Mouse (Mus musculus): Measurements from ENCODE around the gene Gabarap. TPM values are rescaled to one million over a fixed set of nuclear protein-coding genes. Genes with fewer than 3 reads are reported as not detected.
"Not testable (repeated sequence)": the region's sequence is repeated elsewhere in the genome, so short reads cannot be mapped to it uniquely, and the experiment has no call there.

Gabarap gene
- polyA plus RNA-seq, 1 experiment from 2014 or later = 626 TPM

GRCm38 (mm10) chr11:70015677-70016076 is 24.7 kb downstream of the Gabarap start:
- no peak for TF ChIP-seq CTCF (IDR thresholded peaks at IDR 0.05; ENCODE audit: low read depth)
- Histone ChIP-seq H3K27me3 (ENCODE audit: insufficient read depth, low read length) (no peaks in the 10 kb centered on the region), H3K9ac (ENCODE audit: low read depth, low read length) (no peak overlapping the region), H3K4me3 (replicated peaks; ENCODE audit: low read depth, low read length) (no peak overlapping the region), H3K9me3 (replicated peaks; ENCODE audit: low read length) (no peaks in the 10 kb centered on the region), H3K4me2 (ENCODE audit: low read length) (peak overlapping the region; percentile 91), H3K27ac (no peak overlapping the region), H3K36me3 (ENCODE audit: insufficient read depth, low read length) (peaks cover 23% of the 10 kb centered on the region), H3K4me1 (replicated peaks; ENCODE audit: insufficient read depth, low read length) (peaks cover 25% of the 10 kb centered on the region)
- WGBS = 63% methylated on average over 6 of the region's 6 CpGs
- no peak for ATAC-seq (replicated peaks; ENCODE audit: low FRiP score, low read depth)
- no peak for DNase-seq (ENCODE audit: low spot score)

- not testable (repeated sequence) for H3K27ac ChIP-seq; H3K9ac ChIP-seq (ENCODE audit: low read depth, low read length); H3K27me3 ChIP-seq (ENCODE audit: insufficient read depth, low read length); H3K4me2 ChIP-seq (ENCODE audit: low read length); H3K9me3 ChIP-seq (replicated peaks; ENCODE audit: low read length); DNase-seq (ENCODE audit: low spot score); ATAC-seq (replicated peaks; ENCODE audit: low FRiP score, low read depth); H3K4me3 ChIP-seq (replicated peaks; ENCODE audit: low read depth, low read length)
- peaks cover 19% of the 10 kb centered on the region for H3K36me3 ChIP-seq (ENCODE audit: insufficient read depth, low read length)
- peaks cover 25% of the 10 kb centered on the region for H3K4me1 ChIP-seq (replicated peaks; ENCODE audit: insufficient read depth, low read length)
- WGBS = 85% methylated on average over 2 of the region's 2 CpGs
Measured at GRCm38 (mm10) chr11:70016177-70016576, 25.2 kb downstream of the Gabarap start.

- H3K36me3 ChIP-seq (ENCODE audit: insufficient read depth, low read length) = peaks cover 14% of the 10 kb centered on the region
- H3K9ac ChIP-seq (ENCODE audit: low read depth, low read length) = peak within 1 kb of the TSS; percentile 80
- peak within 1 kb of the TSS; percentile 92 for H3K4me2 ChIP-seq (ENCODE audit: low read length)
- no peak for ATAC-seq (replicated peaks; ENCODE audit: low FRiP score, low read depth)
- 0 out of 2 replicates have a peak within 1 kb of the TSS, but pooled peaks have one; percentile 6 for H3K27ac ChIP-seq
- WGBS = 69% methylated on average over 3 of the region's 3 CpGs
- DNase-seq (ENCODE audit: low spot score) = no peak
- no peaks in the 10 kb centered on the region for H3K9me3 ChIP-seq (replicated peaks; ENCODE audit: low read length)
- no peaks in the 10 kb centered on the region for H3K27me3 ChIP-seq (ENCODE audit: insufficient read depth, low read length)
- H3K4me1 ChIP-seq (replicated peaks; ENCODE audit: insufficient read depth, low read length) = peaks cover 25% of the 10 kb centered on the region
- no peak within 1 kb of the TSS for H3K4me3 ChIP-seq (replicated peaks; ENCODE audit: low read depth, low read length)
- no peak for TF ChIP-seq CTCF (IDR thresholded peaks at IDR 0.05; ENCODE audit: low read depth)
Measured at GRCm38 (mm10) chr11:70016669-70017068, 25.7 kb downstream of the Gabarap start, which contains the start of gene Dlg4. Gene Dlg4 (plus strand): TSS chr11:70016942.

- DNase-seq (ENCODE audit: low spot score) (no peak), ATAC-seq (replicated peaks; ENCODE audit: low FRiP score, low read depth) (no peak)
- TF ChIP-seq CTCF (IDR thresholded peaks at IDR 0.05; ENCODE audit: low read depth) = no peak
- H3K9me3 ChIP-seq (replicated peaks; ENCODE audit: low read length) = no peaks in the 10 kb centered on the region
- no peaks in the 10 kb centered on the region for H3K27me3 ChIP-seq (ENCODE audit: insufficient read depth, low read length)
- H3K4me3 ChIP-seq (replicated peaks; ENCODE audit: low read depth, low read length) = no peak overlapping the region
- H3K27ac ChIP-seq = 0 out of 2 replicates have a peak overlapping the region, but pooled peaks have one; percentile 6
- peaks cover 8% of the 10 kb centered on the region; the same call in 1 of the 2 replicates for H3K36me3 ChIP-seq (ENCODE audit: insufficient read depth, low read length)
- peaks cover 25% of the 10 kb centered on the region for H3K4me1 ChIP-seq (replicated peaks; ENCODE audit: insufficient read depth, low read length)
- 41% methylated on average over 7 of the region's 7 CpGs for whole genome bisulfite sequencing
- H3K4me2 ChIP-seq (ENCODE audit: low read length) = peak overlapping the region; percentile 92
- H3K9ac ChIP-seq (ENCODE audit: low read depth, low read length) = no peak overlapping the region
Measured at GRCm38 (mm10) chr11:70017199-70017767, 26.3 kb downstream of the Gabarap start.

GRCm38 (mm10) chr11:70018131-70018990 is 27.4 kb downstream of the Gabarap start:
- 1% methylated on average over 25 of the region's 25 CpGs for WGBS
- peak overlapping the region; percentile 56 for H3K4me3 ChIP-seq (replicated peaks; ENCODE audit: low read depth, low read length)
- H3K4me2 ChIP-seq (ENCODE audit: low read length) = peak overlapping the region; percentile 92
- peaks cover 28% of the 10 kb centered on the region for H3K4me1 ChIP-seq (replicated peaks; ENCODE audit: insufficient read depth, low read length)
- H3K9me3 ChIP-seq (replicated peaks; ENCODE audit: low read length) = no peaks in the 10 kb centered on the region
- TF ChIP-seq CTCF (IDR thresholded peaks at IDR 0.05; ENCODE audit: low read depth) = no peak
- H3K9ac ChIP-seq (ENCODE audit: low read depth, low read length) = peak overlapping the region; percentile 80
- no peaks in the 10 kb centered on the region for H3K27me3 ChIP-seq (ENCODE audit: insufficient read depth, low read length)
- no peaks in the 10 kb centered on the region for H3K36me3 ChIP-seq (ENCODE audit: insufficient read depth, low read length)
- ATAC-seq (replicated peaks; ENCODE audit: low FRiP score, low read depth) (no peak), DNase-seq (ENCODE audit: low spot score) (peak; percentile 87)
- peak overlapping the region; percentile 77 for H3K27ac ChIP-seq

GRCm38 (mm10) chr11:70019495-70020021 is 28.6 kb downstream of the Gabarap start:
- TF ChIP-seq CTCF (IDR thresholded peaks at IDR 0.05; ENCODE audit: low read depth) = no peak
- peaks cover 30% of the 10 kb centered on the region for H3K4me1 ChIP-seq (replicated peaks; ENCODE audit: insufficient read depth, low read length)

More at GRCm38 (mm10) chr11:70019495-70020021, 28.6 kb downstream of the Gabarap start:
- ATAC-seq (replicated peaks; ENCODE audit: low FRiP score, low read depth) (no peak), DNase-seq (ENCODE audit: low spot score) (no peak)
- peak overlapping the region; percentile 92 for H3K4me2 ChIP-seq (ENCODE audit: low read length)
- no peaks in the 10 kb centered on the region for H3K9me3 ChIP-seq (replicated peaks; ENCODE audit: low read length)
- no peaks in the 10 kb centered on the region for H3K27me3 ChIP-seq (ENCODE audit: insufficient read depth, low read length)
- 0 out of 2 replicates have a peak overlapping the region, but pooled peaks have one; percentile 5 for H3K27ac ChIP-seq
- 0% methylated on average over 1 of the region's 2 CpGs for WGBS
- H3K36me3 ChIP-seq (ENCODE audit: insufficient read depth, low read length) = no peaks in the 10 kb centered on the region
- no peak overlapping the region for H3K9ac ChIP-seq (ENCODE audit: low read depth, low read length)
- H3K4me3 ChIP-seq (replicated peaks; ENCODE audit: low read depth, low read length) = no peak overlapping the region
